Mouse (Mus musculus): Measurements from ENCODE around the gene Elovl5. TPM values are rescaled to one million over a fixed set of nuclear protein-coding genes. Genes with fewer than 3 reads are reported as not detected.

Gene Elovl5
- total RNA-seq, 2 experiments from 2014 or later = 79.5 to 82.7 TPM

GRCm38 (mm10) chr9:77949753-77950268 lies 32.6 kb downstream of the Elovl5 start:
- intact Hi-C loops (cut with DNase I) = no loop called here
- no peak for DNase-seq (ENCODE audit: extremely low spot score in 1 of 2, low spot score in 2 of 2)

GRCm38 (mm10) chr9:77950841-77951475 lies 33.8 kb downstream of the Elovl5 start:
- no peak for DNase-seq (ENCODE audit: extremely low spot score in 1 of 2, low spot score in 2 of 2)
- intact Hi-C loops (cut with DNase I) = no loop called here

- no peak for DNase-seq (ENCODE audit: extremely low spot score in 1 of 2, low spot score in 2 of 2)
- intact Hi-C loops (cut with DNase I) = no loop called here
Measured at GRCm38 (mm10) chr9:77951971-77952370, 34.8 kb downstream of the Elovl5 start.

DNA sequence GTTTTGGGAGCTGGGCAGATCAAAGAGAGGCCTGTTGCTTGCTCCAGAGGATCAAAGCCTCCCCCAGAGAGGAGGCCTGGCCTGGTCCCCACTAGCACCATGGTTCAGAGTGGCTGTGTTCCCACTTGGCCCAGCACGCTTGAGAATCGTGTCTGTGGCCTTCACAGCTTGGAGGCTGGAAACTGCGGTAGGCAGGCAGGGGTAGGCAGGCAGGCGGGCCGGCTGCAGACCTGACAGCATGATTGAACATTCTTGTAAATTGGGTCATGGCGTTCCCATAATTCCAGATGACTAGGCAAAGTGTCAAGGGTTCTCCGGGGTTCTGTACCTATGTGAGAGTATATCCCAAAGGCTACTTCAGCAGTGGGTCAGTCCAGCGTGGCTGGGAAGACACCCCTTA lies 35.9 kb downstream of the Elovl5 start:
- intact Hi-C loops (cut with DNase I) = no loop called here
- peak in 1 of 2 experiments; percentile 52 for DNase-seq (ENCODE audit: extremely low spot score in 1 of 2, low spot score in 2 of 2)

- no peak for DNase-seq (ENCODE audit: extremely low spot score in 1 of 2, low spot score in 2 of 2)
- intact Hi-C loops (cut with DNase I) = no loop called here
Measured at GRCm38 (mm10) chr9:77954496-77954895, 37.3 kb downstream of the Elovl5 start.

GRCm38 (mm10) chr9:77954981-77955380 lies 37.8 kb downstream of the Elovl5 start:
- intact Hi-C loops (cut with DNase I) = no loop called here
- DNase-seq (ENCODE audit: extremely low spot score in 1 of 2, low spot score in 2 of 2) = no peak

DNA sequence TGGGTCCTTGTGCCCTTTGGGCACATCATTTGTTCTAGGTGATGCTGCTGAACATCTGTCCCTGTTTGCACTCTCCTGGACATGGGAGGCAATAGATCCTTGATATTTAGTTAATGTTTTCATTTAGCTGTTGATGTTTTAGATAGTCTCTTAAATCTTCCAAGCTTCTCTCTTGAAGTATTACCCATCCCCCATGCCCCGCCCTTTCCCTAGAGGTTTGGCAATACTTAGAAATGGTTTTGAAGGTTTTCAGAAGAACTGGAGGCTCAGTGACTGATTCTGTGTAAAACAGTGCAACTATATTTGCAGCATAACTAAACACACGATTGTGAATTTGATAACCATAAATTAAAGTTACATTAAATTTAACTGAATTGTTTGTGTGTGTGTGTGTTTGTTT lies 38.3 kb downstream of the Elovl5 start:
- intact Hi-C loops (cut with DNase I) = no loop called here
- no peak for DNase-seq (ENCODE audit: extremely low spot score in 1 of 2, low spot score in 2 of 2)

GRCm38 (mm10) chr9:77955964-77956363 lies 38.8 kb downstream of the Elovl5 start:
- DNase-seq (ENCODE audit: extremely low spot score in 1 of 2, low spot score in 2 of 2) = no peak
- intact Hi-C loops (cut with DNase I) = no loop called here

DNA sequence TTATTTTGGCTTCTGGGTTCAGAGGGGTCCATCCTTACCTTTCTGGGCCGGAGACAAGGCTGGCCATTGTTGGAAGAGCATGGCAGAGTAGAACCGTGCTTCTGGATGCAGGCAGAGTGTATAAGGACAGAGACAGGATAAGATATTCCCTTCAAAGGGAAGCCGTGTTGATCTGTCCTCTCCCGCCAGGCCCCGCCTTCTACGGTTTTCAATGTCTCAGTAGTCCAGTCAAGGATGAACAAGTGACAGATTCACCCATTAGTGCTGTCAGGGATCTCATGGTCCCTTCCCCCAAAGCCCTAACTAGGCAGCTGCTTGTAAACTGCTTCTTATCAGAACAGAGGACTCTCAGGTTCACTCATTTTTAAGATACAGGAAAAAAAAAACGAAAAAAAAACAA lies 41.2 kb downstream of the Elovl5 start:
- DNase-seq (ENCODE audit: extremely low spot score in 1 of 2, low spot score in 2 of 2) = no peak
- intact Hi-C loops (cut with DNase I) = no loop called here

DNA sequence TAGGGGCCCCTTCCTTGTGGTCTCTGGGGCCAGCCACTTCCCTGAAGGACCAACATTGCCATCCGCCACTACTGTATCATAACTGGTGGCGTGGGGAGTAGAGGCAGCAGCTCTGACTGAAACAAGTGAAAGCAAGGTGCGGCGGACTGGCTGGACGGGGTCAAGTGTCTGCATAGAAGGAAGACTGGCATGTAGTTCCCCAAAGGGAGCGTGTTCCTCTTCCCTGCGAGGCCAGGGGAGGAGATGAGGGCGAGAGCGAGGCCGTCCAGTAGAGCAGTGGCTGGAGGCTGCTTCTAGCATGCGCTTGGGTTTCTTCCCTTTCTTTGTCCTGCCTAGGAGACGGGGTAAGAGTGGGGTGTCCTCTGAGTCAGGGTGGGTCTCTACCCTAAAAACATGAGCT lies 42.6 kb downstream of the Elovl5 start:
- DNase-seq (ENCODE audit: extremely low spot score in 1 of 2, low spot score in 2 of 2) = no peak
- intact Hi-C loops (cut with DNase I) = no loop called here

DNA sequence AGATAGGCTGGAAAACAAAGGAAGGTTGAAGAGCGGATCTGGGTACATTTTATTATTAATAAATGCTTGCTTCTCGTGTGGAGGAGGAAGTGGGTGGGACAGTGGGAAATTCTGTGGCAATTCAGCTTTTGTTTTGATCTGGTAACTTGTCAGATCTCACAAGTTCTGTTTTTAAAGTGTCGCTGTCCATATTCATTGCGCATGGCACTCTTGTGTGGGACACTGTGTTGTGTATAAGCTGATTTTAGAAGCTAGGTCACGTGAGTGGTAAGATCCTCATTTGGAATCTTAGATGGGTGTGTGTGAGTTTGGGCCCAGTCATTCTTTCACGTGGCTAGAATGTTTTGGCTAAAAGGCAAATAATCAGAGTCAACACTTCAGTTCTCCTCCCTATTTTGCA lies 44.2 kb downstream of the Elovl5 start:
- intact Hi-C loops (cut with DNase I) = no loop called here
- DNase-seq (ENCODE audit: extremely low spot score in 1 of 2, low spot score in 2 of 2) = no peak

DNA sequence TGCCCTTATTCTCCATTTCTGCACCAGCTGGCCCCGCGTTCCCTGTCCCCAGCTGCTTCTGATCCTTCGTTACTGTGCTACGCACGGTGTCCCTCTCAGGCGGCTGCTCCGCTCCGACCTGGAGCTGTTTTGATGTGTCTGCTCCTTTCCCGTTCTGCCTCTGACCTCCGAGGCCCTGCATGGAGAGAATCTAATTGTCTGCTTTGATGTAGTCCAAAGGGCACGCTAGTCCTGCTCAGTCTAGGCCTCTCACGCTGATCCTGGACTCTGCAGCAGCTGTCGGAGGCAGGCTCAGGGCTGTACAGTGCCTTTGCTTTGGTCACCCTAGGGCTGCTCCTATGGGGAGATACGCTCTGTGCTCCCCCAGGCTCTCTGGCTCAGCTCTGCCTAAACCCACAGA lies 46.9 kb downstream of the Elovl5 start:
- intact Hi-C loops (cut with DNase I) = no loop called here
- peak in 1 of 2 experiments; percentile 51 for DNase-seq (ENCODE audit: extremely low spot score in 1 of 2, low spot score in 2 of 2)

DNA sequence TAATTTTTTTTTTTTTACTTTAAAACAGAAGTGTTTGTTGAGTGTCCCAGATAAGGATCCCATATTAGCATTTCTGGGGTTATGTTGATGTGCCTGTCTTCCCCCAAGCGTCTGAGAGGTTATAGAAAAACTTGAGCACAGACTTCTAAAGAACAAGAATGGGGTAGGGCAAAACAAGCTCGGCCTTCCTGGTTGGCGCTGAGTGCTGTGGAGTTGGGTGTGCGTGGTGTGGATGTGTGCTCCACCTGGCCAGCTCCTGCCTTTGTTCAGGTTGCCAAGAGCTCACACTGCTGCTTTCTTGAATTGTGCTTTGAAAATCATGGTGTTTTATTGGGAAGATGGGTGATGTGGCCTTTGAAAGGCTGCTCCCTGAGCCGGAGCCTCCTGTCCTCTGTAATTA lies 48.1 kb downstream of the Elovl5 start:
- intact Hi-C loops (cut with DNase I) = loop anchor here (5.0 kb wide), 1 partner anchor 48 kb away; the partner anchor contains the start of gene Elovl5

DNA sequence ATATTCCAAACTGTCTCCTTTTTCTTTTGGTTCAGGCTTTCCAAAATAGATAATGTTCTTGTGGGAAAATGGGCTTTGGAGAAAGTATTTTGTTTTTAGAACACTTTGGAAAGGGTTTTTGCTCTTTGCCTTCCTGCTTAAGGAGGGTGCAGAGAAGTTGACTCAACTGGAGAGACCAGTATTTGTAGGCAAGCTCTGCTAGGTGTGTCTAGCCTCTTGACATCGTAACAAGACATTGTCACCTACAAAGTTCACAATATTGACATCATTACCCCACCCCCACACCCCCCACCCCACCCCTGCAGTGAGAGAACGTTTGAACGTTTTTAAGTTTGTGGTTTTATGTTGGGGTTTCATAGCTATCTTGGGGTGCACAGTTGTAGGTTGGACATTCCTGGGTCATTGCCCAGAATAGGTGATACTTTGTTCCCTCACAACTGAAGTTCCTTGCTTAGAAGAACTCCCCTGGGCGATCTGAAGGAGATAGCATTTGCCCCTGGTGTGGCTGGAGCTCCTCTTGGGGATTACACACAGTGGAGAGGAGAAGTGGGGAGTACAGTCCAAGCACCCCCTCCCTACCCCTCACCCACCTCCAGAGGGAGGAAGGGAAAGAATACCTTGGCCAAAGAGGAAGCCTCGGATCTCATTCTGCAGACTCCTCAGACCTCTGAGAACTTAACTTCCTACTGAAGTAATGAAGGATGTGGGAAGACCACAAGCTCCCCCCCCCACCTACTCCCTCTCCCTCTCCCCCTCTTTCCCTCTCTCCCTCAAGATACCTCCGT lies 48.8 kb downstream of the Elovl5 start:
- intact Hi-C loops (cut with DNase I) = loop anchor here (5.0 kb wide), 1 partner anchor 49 kb away; the partner anchor contains the start of gene Elovl5
- no peak for DNase-seq (ENCODE audit: extremely low spot score in 1 of 2, low spot score in 2 of 2)

More for the DNA sequence above, 48.1 kb downstream of the Elovl5 start:
- no peak for DNase-seq (ENCODE audit: extremely low spot score in 1 of 2, low spot score in 2 of 2)

DNA sequence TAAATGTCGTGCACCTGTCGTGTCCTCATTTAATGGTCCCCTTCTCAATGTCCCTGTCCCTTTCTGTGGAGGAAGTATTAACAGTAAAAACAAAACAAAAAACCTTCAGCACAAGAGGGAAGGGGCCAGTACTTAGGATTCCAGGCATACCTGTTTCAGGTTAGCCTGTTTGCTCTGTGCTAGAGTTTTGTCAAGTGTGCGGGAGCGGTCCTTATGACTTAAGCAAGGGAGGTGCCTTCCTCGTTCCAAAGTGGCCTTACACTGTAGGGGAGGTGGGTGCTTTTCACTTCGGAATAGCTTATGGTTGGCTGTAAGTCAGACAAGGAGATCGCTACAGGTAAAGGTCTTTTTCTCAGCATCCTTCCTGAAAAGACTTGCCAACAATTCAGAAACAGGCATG lies 49.7 kb downstream of the Elovl5 start:
- intact Hi-C loops (cut with DNase I) = loop anchor here (5.0 kb wide), 1 partner anchor 50 kb away; the partner anchor contains the start of gene Elovl5

GRCm38 (mm10) chr9:77967584-77968163 lies 50.5 kb downstream of the Elovl5 start:
- DNase-seq (ENCODE audit: extremely low spot score in 1 of 2, low spot score in 2 of 2) = peak in 1 of 2 experiments; percentile 63
- intact Hi-C loops (cut with DNase I) = loop anchor here (5.0 kb wide), 1 partner anchor 50 kb away; the partner anchor contains the start of gene Elovl5

More for the DNA sequence above, 49.7 kb downstream of the Elovl5 start:
- DNase-seq (ENCODE audit: extremely low spot score in 1 of 2, low spot score in 2 of 2) = no peak

- DNase-seq (ENCODE audit: extremely low spot score in 1 of 2, low spot score in 2 of 2) = no peak
- intact Hi-C loops (cut with DNase I) = loop anchor here (5.0 kb wide), 1 partner anchor 52 kb away; the partner anchor contains the start of gene Elovl5
Measured at GRCm38 (mm10) chr9:77969192-77969953, 52.2 kb downstream of the Elovl5 start.

- intact Hi-C loops (cut with DNase I) = no loop called here
Measured at GRCm38 (mm10) chr9:77979000-77979399, 61.8 kb downstream of the Elovl5 start.

GRCm38 (mm10) chr9:77982616-77983015 lies 65.5 kb downstream of the Elovl5 start:
- DNase-seq (ENCODE audit: extremely low spot score in 1 of 2, low spot score in 2 of 2) = no peak
- intact Hi-C loops (cut with DNase I) = no loop called here

More at GRCm38 (mm10) chr9:77979000-77979399, 61.8 kb downstream of the Elovl5 start:
- DNase-seq (ENCODE audit: extremely low spot score in 1 of 2, low spot score in 2 of 2) = no peak

Measured in left cerebral cortex, postnatal 10 days (tissue).